Mouse (Mus musculus): ENCODE results near the gene Adcy5. TPM values are rescaled to one million over a fixed set of nuclear protein-coding genes. Genes with fewer than 3 reads are reported as not detected.
A peak's percentile ranks its signal among the peaks of the same experiment; 100 is the strongest.

The Adcy5 gene
- polyA plus RNA-seq, 1 experiment from 2014 or later = 9.0 TPM

DNA sequence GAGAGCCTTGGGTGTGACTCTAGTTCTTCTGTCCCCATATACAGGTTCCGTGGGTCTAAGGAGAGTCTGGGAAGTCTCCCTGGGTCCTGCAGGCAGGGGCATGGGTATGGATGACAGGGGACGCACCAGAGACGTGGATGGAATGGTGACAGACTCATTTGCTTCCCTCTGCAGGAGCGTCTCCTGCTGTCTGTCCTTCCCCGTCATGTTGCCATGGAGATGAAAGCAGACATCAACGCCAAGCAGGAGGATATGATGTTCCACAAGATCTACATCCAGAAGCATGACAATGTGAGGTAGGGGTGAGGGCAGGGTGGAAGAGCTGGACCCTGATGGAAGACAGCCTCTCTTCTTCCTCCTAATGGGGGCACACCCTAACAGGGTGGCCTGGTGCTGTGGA, 98.3 kb downstream of the Adcy5 start:
- peaks cover 6% of the 10 kb centered on the region; the same call in 1 of the 2 replicates for H3K4me1 ChIP-seq (replicated peaks; ENCODE audit: control insufficient read depth, insufficient read depth, low read length)

GRCm38 (mm10) chr16:35255981-35256380, 101.3 kb downstream of the Adcy5 start:
- Histone ChIP-seq H3K27me3 (ENCODE audit: control insufficient read depth, insufficient read depth, low read length) (no peaks in the 10 kb centered on the region), H3K27ac (no peak overlapping the region), H3K36me3 (replicated peaks; ENCODE audit: control insufficient read depth, insufficient read depth) (no peaks in the 10 kb centered on the region), H3K4me1 (replicated peaks; ENCODE audit: control insufficient read depth, insufficient read depth, low read length) (no peaks in the 10 kb centered on the region; the same call in 1 of the 2 replicates), H3K9me3 (ENCODE audit: control insufficient read depth, low read length) (no peaks in the 10 kb centered on the region), H3K4me2 (replicated peaks) (no peak overlapping the region), H3K9ac (no peak overlapping the region), H3K4me3 (replicated peaks; ENCODE audit: low read length) (no peak overlapping the region)
- ATAC-seq (ENCODE audit: low FRiP score) = no peak
- DNase-seq (ENCODE audit: low spot score) = no peak
- 70% methylated on average over 11 of the region's 11 CpGs for WGBS

More for the DNA sequence above, 98.3 kb downstream of the Adcy5 start:
- DNase-seq (ENCODE audit: low spot score) (no peak), ATAC-seq (ENCODE audit: low FRiP score) (no peak)
- Histone ChIP-seq H3K27ac (no peak overlapping the region), H3K36me3 (replicated peaks; ENCODE audit: control insufficient read depth, insufficient read depth) (peaks cover 3% of the 10 kb centered on the region; the same call in 1 of the 2 replicates), H3K4me2 (replicated peaks) (no peak overlapping the region), H3K4me3 (replicated peaks; ENCODE audit: low read length) (no peak overlapping the region), H3K9me3 (ENCODE audit: control insufficient read depth, low read length) (no peaks in the 10 kb centered on the region), H3K9ac (no peak overlapping the region), H3K27me3 (ENCODE audit: control insufficient read depth, insufficient read depth, low read length) (no peaks in the 10 kb centered on the region)
- 26% methylated on average over 6 of the region's 6 CpGs for whole genome bisulfite sequencing

- peaks cover 8% of the 10 kb centered on the region; the same call in 1 of the 2 replicates for H3K36me3 ChIP-seq (replicated peaks; ENCODE audit: control insufficient read depth, insufficient read depth)
- no peak overlapping the region for H3K9ac ChIP-seq
- H3K9me3 ChIP-seq (ENCODE audit: control insufficient read depth, low read length) = no peaks in the 10 kb centered on the region
- DNase-seq (ENCODE audit: low spot score) (peak; percentile 96), ATAC-seq (ENCODE audit: low FRiP score) (peak; percentile 64)
- no peaks in the 10 kb centered on the region for H3K27me3 ChIP-seq (ENCODE audit: control insufficient read depth, insufficient read depth, low read length)
- H3K27ac ChIP-seq = no peak overlapping the region
- no peak overlapping the region for H3K4me3 ChIP-seq (replicated peaks; ENCODE audit: low read length)
- 45% methylated on average over 10 of the region's 10 CpGs for WGBS
- H3K4me1 ChIP-seq (replicated peaks; ENCODE audit: control insufficient read depth, insufficient read depth, low read length) = no peaks in the 10 kb centered on the region
- no peak overlapping the region for H3K4me2 ChIP-seq (replicated peaks)
These were observed 115.8 kb downstream of the Adcy5 start for GRCm38 (mm10) chr16:35270353-35270934.

DNA sequence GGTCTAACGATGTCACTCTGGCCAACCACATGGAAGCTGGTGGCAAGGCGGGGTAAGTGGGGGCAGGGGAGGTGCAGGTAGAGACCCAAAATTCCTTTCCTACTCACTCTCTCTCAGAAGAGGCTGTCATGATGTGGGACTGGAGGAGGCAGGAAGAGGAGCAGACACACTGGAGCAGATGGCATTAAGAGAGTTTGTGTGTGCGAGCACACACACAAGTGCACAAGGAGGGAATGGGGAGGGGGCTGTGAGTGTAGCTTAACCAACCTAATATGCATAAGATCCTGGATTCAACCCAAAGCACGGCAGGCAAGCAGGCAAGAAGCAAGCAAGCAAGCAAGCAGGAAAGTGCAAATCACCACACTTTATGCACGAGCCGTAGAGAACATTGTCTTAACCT, 116.3 kb downstream of the Adcy5 start:
- H3K36me3 ChIP-seq (replicated peaks; ENCODE audit: control insufficient read depth, insufficient read depth) = peaks cover 8% of the 10 kb centered on the region; the same call in 1 of the 2 replicates
- DNase-seq (ENCODE audit: low spot score) (no peak), ATAC-seq (ENCODE audit: low FRiP score) (no peak)
- H3K4me3 ChIP-seq (replicated peaks; ENCODE audit: low read length) = no peak overlapping the region
- H3K27me3 ChIP-seq (ENCODE audit: control insufficient read depth, insufficient read depth, low read length) = no peaks in the 10 kb centered on the region
- 78% methylated on average over 6 of the region's 6 CpGs for WGBS
- H3K9me3 ChIP-seq (ENCODE audit: control insufficient read depth, low read length) = no peaks in the 10 kb centered on the region
- no peak overlapping the region for H3K4me2 ChIP-seq (replicated peaks)
- H3K9ac ChIP-seq = no peak overlapping the region
- H3K4me1 ChIP-seq (replicated peaks; ENCODE audit: control insufficient read depth, insufficient read depth, low read length) = no peaks in the 10 kb centered on the region
- H3K27ac ChIP-seq = no peak overlapping the region

- Histone ChIP-seq H3K4me2 (replicated peaks) (no peak overlapping the region), H3K36me3 (replicated peaks; ENCODE audit: control insufficient read depth, insufficient read depth) (peaks cover 8% of the 10 kb centered on the region; the same call in 1 of the 2 replicates), H3K27ac (no peak overlapping the region), H3K9ac (no peak overlapping the region), H3K4me3 (replicated peaks; ENCODE audit: low read length) (no peak overlapping the region), H3K27me3 (ENCODE audit: control insufficient read depth, insufficient read depth, low read length) (no peaks in the 10 kb centered on the region), H3K4me1 (replicated peaks; ENCODE audit: control insufficient read depth, insufficient read depth, low read length) (no peaks in the 10 kb centered on the region), H3K9me3 (ENCODE audit: control insufficient read depth, low read length) (no peaks in the 10 kb centered on the region)
- DNase-seq (ENCODE audit: low spot score) = no peak
- no peak for ATAC-seq (ENCODE audit: low FRiP score)
- WGBS = 54% methylated on average over 4 of the region's 4 CpGs
These were observed 116.9 kb downstream of the Adcy5 start for GRCm38 (mm10) chr16:35271572-35271971.

- H3K27ac ChIP-seq = no peak overlapping the region
- no peaks in the 10 kb centered on the region for H3K27me3 ChIP-seq (ENCODE audit: control insufficient read depth, insufficient read depth, low read length)
- H3K4me1 ChIP-seq (replicated peaks; ENCODE audit: control insufficient read depth, insufficient read depth, low read length) = no peaks in the 10 kb centered on the region
- no peak overlapping the region for H3K4me3 ChIP-seq (replicated peaks; ENCODE audit: low read length)
- no peak overlapping the region for H3K9ac ChIP-seq
- ATAC-seq (ENCODE audit: low FRiP score) (no peak), DNase-seq (ENCODE audit: low spot score) (no peak)
- H3K36me3 ChIP-seq (replicated peaks; ENCODE audit: control insufficient read depth, insufficient read depth) = peaks cover 14% of the 10 kb centered on the region; the same call in 1 of the 2 replicates
- H3K9me3 ChIP-seq (ENCODE audit: control insufficient read depth, low read length) = no peaks in the 10 kb centered on the region
- no peak overlapping the region for H3K4me2 ChIP-seq (replicated peaks)
- WGBS = 42% methylated on average over 4 of the region's 4 CpGs
These were observed 117.7 kb downstream of the Adcy5 start for GRCm38 (mm10) chr16:35272417-35272816.

- ATAC-seq (ENCODE audit: low FRiP score) = no peak
- H3K9ac ChIP-seq = no peak overlapping the region
- no peak overlapping the region for H3K4me3 ChIP-seq (replicated peaks; ENCODE audit: low read length)
- 73% methylated on average over 6 of the region's 6 CpGs for WGBS
- peaks cover 18% of the 10 kb centered on the region; the same call in 1 of the 2 replicates for H3K36me3 ChIP-seq (replicated peaks; ENCODE audit: control insufficient read depth, insufficient read depth)
- no peak overlapping the region for H3K4me2 ChIP-seq (replicated peaks)
- no peak overlapping the region for H3K27ac ChIP-seq
- H3K27me3 ChIP-seq (ENCODE audit: control insufficient read depth, insufficient read depth, low read length) = no peaks in the 10 kb centered on the region
- H3K9me3 ChIP-seq (ENCODE audit: control insufficient read depth, low read length) = no peaks in the 10 kb centered on the region
- DNase-seq (ENCODE audit: low spot score) = no peak
- H3K4me1 ChIP-seq (replicated peaks; ENCODE audit: control insufficient read depth, insufficient read depth, low read length) = no peaks in the 10 kb centered on the region
These were observed 123.5 kb downstream of the Adcy5 start for GRCm38 (mm10) chr16:35278166-35278565.

DNA sequence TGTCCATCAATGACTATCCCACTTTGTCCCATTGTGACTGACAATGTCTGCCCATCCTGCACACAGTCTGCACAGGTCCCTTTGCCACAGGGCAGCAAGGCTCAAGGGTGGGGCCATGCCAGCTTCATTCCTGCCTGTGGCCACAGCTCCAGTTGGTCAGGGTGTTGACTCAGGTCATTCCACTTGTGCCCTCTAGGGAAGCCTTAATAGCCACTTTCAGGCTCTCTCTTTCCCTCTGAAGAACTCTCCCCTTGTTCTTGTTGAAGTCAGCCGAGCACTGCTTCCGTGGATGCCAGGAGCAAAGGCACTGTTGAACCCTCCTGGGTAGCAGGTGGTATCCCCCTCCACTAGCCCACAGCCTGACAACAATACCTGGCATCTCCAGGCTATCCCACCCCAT, 127.8 kb downstream of the Adcy5 start:
- Histone ChIP-seq H3K4me2 (replicated peaks) (no peak overlapping the region), H3K9me3 (ENCODE audit: control insufficient read depth, low read length) (no peaks in the 10 kb centered on the region), H3K4me1 (replicated peaks; ENCODE audit: control insufficient read depth, insufficient read depth, low read length) (no peaks in the 10 kb centered on the region), H3K9ac (no peak overlapping the region), H3K27ac (no peak overlapping the region), H3K27me3 (ENCODE audit: control insufficient read depth, insufficient read depth, low read length) (no peaks in the 10 kb centered on the region), H3K4me3 (replicated peaks; ENCODE audit: low read length) (no peak overlapping the region), H3K36me3 (replicated peaks; ENCODE audit: control insufficient read depth, insufficient read depth) (peaks cover 25% of the 10 kb centered on the region)
- ATAC-seq (ENCODE audit: low FRiP score) (no peak), DNase-seq (ENCODE audit: low spot score) (no peak)
- 89% methylated on average over 2 of the region's 2 CpGs for WGBS

GRCm38 (mm10) chr16:35285821-35286220, 131.1 kb downstream of the Adcy5 start:
- H3K36me3 ChIP-seq (replicated peaks; ENCODE audit: control insufficient read depth, insufficient read depth) = peaks cover 32% of the 10 kb centered on the region
- H3K4me2 ChIP-seq (replicated peaks) = no peak overlapping the region
- ATAC-seq (ENCODE audit: low FRiP score) (no peak), DNase-seq (ENCODE audit: low spot score) (no peak)
- no peak overlapping the region for H3K4me3 ChIP-seq (replicated peaks; ENCODE audit: low read length)
- H3K27ac ChIP-seq = no peak overlapping the region
- 77% methylated on average over 9 of the region's 9 CpGs for whole genome bisulfite sequencing
- no peaks in the 10 kb centered on the region for H3K27me3 ChIP-seq (ENCODE audit: control insufficient read depth, insufficient read depth, low read length)
- H3K9me3 ChIP-seq (ENCODE audit: control insufficient read depth, low read length) = no peaks in the 10 kb centered on the region
- H3K4me1 ChIP-seq (replicated peaks; ENCODE audit: control insufficient read depth, insufficient read depth, low read length) = no peaks in the 10 kb centered on the region
- no peak overlapping the region for H3K9ac ChIP-seq

GRCm38 (mm10) chr16:35287244-35287643, 132.6 kb downstream of the Adcy5 start:
- Histone ChIP-seq H3K4me1 (replicated peaks; ENCODE audit: control insufficient read depth, insufficient read depth, low read length) (no peaks in the 10 kb centered on the region), H3K27me3 (ENCODE audit: control insufficient read depth, insufficient read depth, low read length) (no peaks in the 10 kb centered on the region), H3K27ac (no peak overlapping the region), H3K4me3 (replicated peaks; ENCODE audit: low read length) (no peak overlapping the region), H3K4me2 (replicated peaks) (no peak overlapping the region), H3K36me3 (replicated peaks; ENCODE audit: control insufficient read depth, insufficient read depth) (peaks cover 32% of the 10 kb centered on the region), H3K9me3 (ENCODE audit: control insufficient read depth, low read length) (no peaks in the 10 kb centered on the region), H3K9ac (no peak overlapping the region)
- WGBS = 92% methylated on average over 5 of the region's 5 CpGs
- ATAC-seq (ENCODE audit: low FRiP score) (no peak), DNase-seq (ENCODE audit: low spot score) (no peak)
